23 mouse cellular contexts compared by ENCODE assay signal in the genomic region with DNA sequence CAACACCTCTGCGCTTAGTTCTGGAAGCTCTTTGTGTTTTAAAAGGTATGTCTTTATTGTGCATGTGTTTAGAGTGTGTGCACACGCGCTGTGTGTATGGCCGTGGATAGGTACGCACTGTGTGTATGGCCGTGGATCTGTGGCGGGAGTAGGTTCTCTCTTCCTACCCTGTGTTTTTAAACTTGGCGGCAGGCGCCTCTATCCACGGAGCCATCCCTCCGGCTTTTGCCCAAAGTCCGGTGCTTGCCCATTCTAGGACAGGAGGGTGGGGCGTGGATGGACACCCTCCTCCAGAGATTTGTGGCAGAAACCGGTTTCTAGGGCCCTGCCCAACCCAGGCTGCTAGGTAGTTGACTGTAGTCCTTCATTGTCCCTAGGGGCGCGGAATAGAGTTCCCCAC. TPM values are rescaled to one million over a fixed set of nuclear protein-coding genes. Genes with fewer than 3 reads are reported as not detected.
DNase-seq lines count a peak whose midpoint lies in the region; ATAC-seq and TF ChIP-seq lines count a peak whose summit lies in the region.
"Had no signal": no experiment of that assay in that cellular context is flagged by ENCODE, and none has a peak within 500 bp of the region (broad histone marks: within the 10 kb centered on the region; RNA-seq: fewer than 3 reads in every experiment).

No protein-coding gene starts in this region.

- H3K36me3 ChIP-seq in embryonic facial prominence, embryonic 11.5 days (replicated peaks; ENCODE audit: control insufficient read depth, insufficient read depth, low read depth, low read length) = no peaks in the 10 kb centered on the region
- no peaks in the 10 kb centered on the region for H3K36me3 ChIP-seq in embryonic facial prominence, embryonic 10.5 days (replicated peaks)
- H3K36me3 ChIP-seq in hindbrain, embryonic 11.5 days (ENCODE audit: control insufficient read depth, insufficient read depth, low read length) = no peaks in the 10 kb centered on the region
- no peaks in the 10 kb centered on the region for H3K36me3 ChIP-seq in hindbrain, embryonic 16.5 days (ENCODE audit: control insufficient read depth, insufficient read depth, low read length)
- no peaks in the 10 kb centered on the region for H3K36me3 ChIP-seq in stomach, embryonic 16.5 days (ENCODE audit: control insufficient read depth, insufficient read depth, low read length)
- no peaks in the 10 kb centered on the region; the same call in 1 of the 2 replicates for H3K36me3 ChIP-seq in stomach, postnatal 0 days (ENCODE audit: control insufficient read depth, insufficient read depth, low read length)
- H3K36me3 ChIP-seq: embryonic facial prominence, embryonic 12.5 days; hindbrain, embryonic 15.5 days; liver, embryonic 13.5 days; midbrain, embryonic 13.5 days; neural tube, embryonic 13.5 days had no signal

- no peak overlapping the region for H3K9ac ChIP-seq in embryonic facial prominence, embryonic 11.5 days (replicated peaks; ENCODE audit: low read length)
- no peak overlapping the region for H3K9ac ChIP-seq in hindbrain, embryonic 11.5 days (ENCODE audit: low read depth, low read length)
- no peak overlapping the region for H3K9ac ChIP-seq in hindbrain, embryonic 16.5 days (ENCODE audit: low read depth, low read length)
- no peak overlapping the region for H3K9ac ChIP-seq in stomach, embryonic 16.5 days (ENCODE audit: low read length)
- H3K9ac ChIP-seq in stomach, postnatal 0 days (ENCODE audit: low read length) = no peak overlapping the region
- H3K9ac ChIP-seq: embryonic facial prominence, embryonic 12.5 days; hindbrain, embryonic 15.5 days; liver, embryonic 13.5 days; midbrain, embryonic 13.5 days; neural tube, embryonic 13.5 days had no signal

- WGBS in embryonic facial prominence, embryonic 11.5 days = 11% methylated on average over 16 of the region's 16 CpGs
- 7% methylated on average over 16 of the region's 16 CpGs for WGBS in embryonic facial prominence, embryonic 10.5 days
- WGBS in hindbrain, embryonic 11.5 days = 11% methylated on average over 16 of the region's 16 CpGs
- WGBS in hindbrain, embryonic 16.5 days = 11% methylated on average over 16 of the region's 16 CpGs
- WGBS in stomach, embryonic 16.5 days = 16% methylated on average over 16 of the region's 16 CpGs
- 18% methylated on average over 15 of the region's 16 CpGs for WGBS in stomach, postnatal 0 days

- H3K27ac ChIP-seq in embryonic facial prominence, embryonic 11.5 days (replicated peaks; ENCODE audit: low read depth, low read length) = no peak overlapping the region
- H3K27ac ChIP-seq in embryonic facial prominence, embryonic 10.5 days (replicated peaks) = no peak overlapping the region
- no peak overlapping the region for H3K27ac ChIP-seq in hindbrain, embryonic 11.5 days (ENCODE audit: low read depth, low read length)
- H3K27ac ChIP-seq in hindbrain, embryonic 16.5 days (ENCODE audit: low read depth, low read length) = no peak overlapping the region
- no peak overlapping the region for H3K27ac ChIP-seq in stomach, embryonic 16.5 days (ENCODE audit: low read length)
- no peak overlapping the region for H3K27ac ChIP-seq in stomach, postnatal 0 days (replicated peaks)
- H3K27ac ChIP-seq: embryonic facial prominence, embryonic 12.5 days; heart, adult 2 months; hindbrain, embryonic 15.5 days; kidney, postnatal 0 days; liver, embryonic 13.5 days; midbrain, embryonic 13.5 days; neural tube, embryonic 13.5 days had no signal

- no peak for DNase-seq in embryonic facial prominence, embryonic 11.5 days (ENCODE audit: low spot score)
- no peak for DNase-seq in embryonic facial prominence, embryonic 10.5 days (ENCODE audit: low spot score)
- peak; percentile 49 for DNase-seq in hindbrain, embryonic 11.5 days (ENCODE audit: low spot score)
- no peak for DNase-seq in stomach, postnatal 0 days (ENCODE audit: low spot score)
- no peak for DNase-seq in layer of hippocampus, adult 9-11 months
- DNase-seq: cerebellum, adult 9-11 months; gastrocnemius, postnatal 36 days; kidney, adult 11 months; liver, embryonic 13.5 days; lung, adult 2 months; right cerebral cortex, adult 18-20 months; right cerebral cortex, postnatal 4 days; thymus, adult 18-20 months had no signal

- peak overlapping the region; percentile 42; the same call in 1 of the 2 replicates for H3K4me2 ChIP-seq in embryonic facial prominence, embryonic 11.5 days (ENCODE audit: low read depth, low read length)
- H3K4me2 ChIP-seq in hindbrain, embryonic 11.5 days (replicated peaks; ENCODE audit: low read depth, low read length) = no peak overlapping the region
- no peak overlapping the region for H3K4me2 ChIP-seq in hindbrain, embryonic 16.5 days (ENCODE audit: low read length)
- H3K4me2 ChIP-seq in stomach, embryonic 16.5 days (ENCODE audit: low read depth, low read length) = peak overlapping the region; percentile 39; the same call in 1 of the 2 replicates
- H3K4me2 ChIP-seq in stomach, postnatal 0 days (replicated peaks; ENCODE audit: low read depth) = no peak overlapping the region
- H3K4me2 ChIP-seq: hindbrain, embryonic 15.5 days; liver, embryonic 13.5 days; neural tube, embryonic 13.5 days had no signal

- no peaks in the 10 kb centered on the region for H3K9me3 ChIP-seq in embryonic facial prominence, embryonic 11.5 days (replicated peaks; ENCODE audit: control insufficient read depth, low read length)
- no peaks in the 10 kb centered on the region for H3K9me3 ChIP-seq in embryonic facial prominence, embryonic 10.5 days
- no peaks in the 10 kb centered on the region for H3K9me3 ChIP-seq in hindbrain, embryonic 11.5 days (ENCODE audit: control insufficient read depth, low read length)
- H3K9me3 ChIP-seq in hindbrain, embryonic 16.5 days (ENCODE audit: control insufficient read depth, low read length) = no peaks in the 10 kb centered on the region
- no peaks in the 10 kb centered on the region for H3K9me3 ChIP-seq in stomach, embryonic 16.5 days (replicated peaks; ENCODE audit: control insufficient read depth, low read length)
- no peaks in the 10 kb centered on the region for H3K9me3 ChIP-seq in stomach, postnatal 0 days (ENCODE audit: control insufficient read depth, low read length)
- H3K9me3 ChIP-seq: embryonic facial prominence, embryonic 12.5 days; hindbrain, embryonic 15.5 days; liver, embryonic 13.5 days; midbrain, embryonic 13.5 days; neural tube, embryonic 13.5 days had no signal

- no peak for TF ChIP-seq EP300 in stomach, postnatal 0 days (optimal IDR thresholded peaks at IDR 0.05)

- peaks cover 65% of the 10 kb centered on the region for H3K27me3 ChIP-seq in embryonic facial prominence, embryonic 11.5 days (ENCODE audit: control insufficient read depth, insufficient read depth, low read length)
- peaks cover 99% of the 10 kb centered on the region for H3K27me3 ChIP-seq in embryonic facial prominence, embryonic 10.5 days (replicated peaks; ENCODE audit: low read depth, poor library complexity, severe bottlenecking)
- H3K27me3 ChIP-seq in hindbrain, embryonic 11.5 days (ENCODE audit: control insufficient read depth, insufficient read depth, low read length) = peaks cover 82% of the 10 kb centered on the region
- peaks cover 69% of the 10 kb centered on the region for H3K27me3 ChIP-seq in hindbrain, embryonic 16.5 days (replicated peaks; ENCODE audit: control insufficient read depth, insufficient read depth, low read length)
- H3K27me3 ChIP-seq in stomach, embryonic 16.5 days (ENCODE audit: control insufficient read depth, insufficient read depth, low read length) = peaks cover 87% of the 10 kb centered on the region
- peaks cover 42% of the 10 kb centered on the region for H3K27me3 ChIP-seq in stomach, postnatal 0 days (ENCODE audit: control insufficient read depth, insufficient read depth, low read length)

- H3K4me3 ChIP-seq in embryonic facial prominence, embryonic 11.5 days (ENCODE audit: low read depth, low read length) = no peak overlapping the region
- no peak overlapping the region for H3K4me3 ChIP-seq in embryonic facial prominence, embryonic 10.5 days
- H3K4me3 ChIP-seq in hindbrain, embryonic 11.5 days (ENCODE audit: low read depth, low read length) = no peak overlapping the region
- no peak overlapping the region for H3K4me3 ChIP-seq in hindbrain, embryonic 16.5 days (ENCODE audit: low read length)
- no peak overlapping the region for H3K4me3 ChIP-seq in stomach, embryonic 16.5 days (replicated peaks; ENCODE audit: low read length)
- H3K4me3 ChIP-seq in stomach, postnatal 0 days (ENCODE audit: low read depth, low read length) = no peak overlapping the region
- H3K4me3 ChIP-seq: heart, adult 2 months; hindbrain, embryonic 15.5 days; liver, embryonic 13.5 days; neural tube, embryonic 13.5 days had no signal

- peaks cover 9% of the 10 kb centered on the region for H3K4me1 ChIP-seq in embryonic facial prominence, embryonic 11.5 days (ENCODE audit: control insufficient read depth, insufficient read depth, low read length)
- peaks cover 68% of the 10 kb centered on the region for H3K4me1 ChIP-seq in embryonic facial prominence, embryonic 10.5 days
- peaks cover 17% of the 10 kb centered on the region for H3K4me1 ChIP-seq in hindbrain, embryonic 11.5 days (replicated peaks; ENCODE audit: control insufficient read depth, insufficient read depth, low read length)
- H3K4me1 ChIP-seq in hindbrain, embryonic 16.5 days (ENCODE audit: control insufficient read depth, insufficient read depth, low read depth, low read length) = peaks cover 7% of the 10 kb centered on the region
- H3K4me1 ChIP-seq in stomach, embryonic 16.5 days (ENCODE audit: control insufficient read depth, insufficient read depth, low read length) = peaks cover 8% of the 10 kb centered on the region; the same call in 1 of the 2 replicates
- H3K4me1 ChIP-seq in stomach, postnatal 0 days (replicated peaks; ENCODE audit: control insufficient read depth, insufficient read depth) = no peaks in the 10 kb centered on the region

- no peak for ATAC-seq in embryonic facial prominence, embryonic 11.5 days (replicated peaks; ENCODE audit: insufficient number of reproducible peaks, low FRiP score, low TSS enrichment, low read depth)
- ATAC-seq in hindbrain, embryonic 11.5 days (ENCODE audit: low FRiP score) = no peak
- ATAC-seq in hindbrain, embryonic 16.5 days = no peak
- no peak for ATAC-seq in stomach, embryonic 16.5 days (ENCODE audit: insufficient read depth, low FRiP score)
- ATAC-seq in stomach, postnatal 0 days (ENCODE audit: low FRiP score, low TSS enrichment) = no peak

- no peak for TF ChIP-seq CTCF in stomach, postnatal 0 days (IDR thresholded peaks at IDR 0.05; ENCODE audit: low read depth)

RNA-seq across cellular contexts. Expression of a gene that starts 2.8 kb away (rescaled TPM):
- polyA plus RNA-seq in embryonic facial prominence, embryonic 11.5 days (2014; fragmentation: Nextera tagmentation; extraction: Ambion mirVana) = 16.5 and 17.9 TPM in 2 replicates
- 13.7 and 15.4 TPM in 2 replicates for polyA plus RNA-seq in embryonic facial prominence, embryonic 10.5 days (2016; fragmentation: Nextera tagmentation; extraction: Ambion mirVana)
- 2.5 and 2.8 TPM in 2 replicates for polyA plus RNA-seq in hindbrain, embryonic 11.5 days (2014; fragmentation: Nextera tagmentation; extraction: Ambion mirVana)
- 0.11 and 0.80 TPM in 2 replicates for polyA plus RNA-seq in hindbrain, embryonic 16.5 days (2015; fragmentation: Nextera tagmentation; extraction: Ambion mirVana)
- 7.6 and 8.4 TPM in 2 replicates for polyA plus RNA-seq in stomach, embryonic 16.5 days (2015; fragmentation: Nextera tagmentation; extraction: Ambion mirVana)
- polyA plus RNA-seq in stomach, postnatal 0 days (2015; fragmentation: Nextera tagmentation; extraction: Ambion mirVana) = 9.7 and 12.5 TPM in 2 replicates
- polyA plus RNA-seq: heart, adult 2 months; heart, embryonic 14.5 days; large intestine, adult 2 months; liver, embryonic 13.5 days had no signal

Comparison
In these comparisons a context has a peak if more than half of its experiments do, and no peak if none do; other contexts are left out.
1. H3K4me2 ChIP-seq: peak in embryonic facial prominence, embryonic 11.5 days (single experiment) and stomach, embryonic 16.5 days (single experiment); none in hindbrain, embryonic 11.5 days (single experiment), hindbrain, embryonic 16.5 days (single experiment) and stomach, postnatal 0 days (single experiment).